ENCODE assay signal across 19 mouse cellular contexts in the genomic region with DNA sequence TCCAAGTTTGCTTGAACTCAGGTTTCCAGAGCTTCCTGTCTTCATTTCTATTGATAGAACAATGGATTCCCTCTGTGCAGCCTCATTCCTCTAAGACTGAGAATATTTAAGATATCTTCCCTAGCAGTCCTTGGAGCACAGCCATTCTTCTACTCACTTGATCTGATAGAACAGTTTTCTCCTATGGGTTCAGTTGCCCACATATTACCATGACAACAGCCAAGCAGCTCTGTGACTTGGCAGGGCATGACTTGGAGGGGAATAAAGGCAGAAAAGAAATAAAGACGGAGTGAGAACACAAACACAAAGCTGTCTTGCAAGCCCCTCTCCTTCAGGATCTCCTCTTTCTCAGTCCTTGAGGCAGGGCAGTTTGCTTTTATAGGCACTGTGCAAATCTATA.
DNase-seq lines count a peak whose midpoint lies in the region; ATAC-seq and TF ChIP-seq lines count a peak whose summit lies in the region.
"Had no signal": no experiment of that assay in that cellular context is flagged by ENCODE, and none has a peak within 500 bp of the region (broad histone marks: within the 10 kb centered on the region; RNA-seq: fewer than 3 reads in every experiment).

No protein-coding gene starts in this region.

- no peaks in the 10 kb centered on the region for H3K9me3 ChIP-seq in forebrain, embryonic 15.5 days
- no peaks in the 10 kb centered on the region for H3K9me3 ChIP-seq in forebrain, embryonic 12.5 days
- H3K9me3 ChIP-seq in hindbrain, postnatal 0 days (ENCODE audit: low read length) = no peaks in the 10 kb centered on the region
- no peaks in the 10 kb centered on the region for H3K9me3 ChIP-seq in heart, embryonic 12.5 days (replicated peaks)
- H3K9me3 ChIP-seq: heart, embryonic 13.5 days had no signal

- no peak for TF ChIP-seq CTCF in hindbrain, postnatal 0 days (IDR thresholded peaks at IDR 0.05; ENCODE audit: low read depth)

- H3K4me1 ChIP-seq in forebrain, embryonic 15.5 days = peaks cover 8% of the 10 kb centered on the region; the same call in 1 of the 2 replicates
- no peaks in the 10 kb centered on the region for H3K4me1 ChIP-seq in forebrain, embryonic 12.5 days
- H3K4me1 ChIP-seq in hindbrain, postnatal 0 days (ENCODE audit: insufficient read depth, low read length) = no peaks in the 10 kb centered on the region; the same call in 1 of the 2 replicates
- no peaks in the 10 kb centered on the region for H3K4me1 ChIP-seq in heart, embryonic 12.5 days (replicated peaks)
- H3K4me1 ChIP-seq: heart, embryonic 13.5 days had no signal

- no peak overlapping the region for H3K27ac ChIP-seq in forebrain, embryonic 15.5 days (replicated peaks)
- H3K27ac ChIP-seq in forebrain, embryonic 12.5 days = no peak overlapping the region
- peak overlapping the region; percentile 54; the same call in 1 of the 2 replicates for H3K27ac ChIP-seq in hindbrain, postnatal 0 days
- no peak overlapping the region for H3K27ac ChIP-seq in heart, embryonic 12.5 days (ENCODE audit: poor library complexity, severe bottlenecking)
- H3K27ac ChIP-seq: gastrocnemius, adult 2 months; heart, embryonic 13.5 days; kidney, postnatal 0 days; stomach, postnatal 0 days had no signal

- no peaks in the 10 kb centered on the region for H3K36me3 ChIP-seq in forebrain, embryonic 15.5 days
- H3K36me3 ChIP-seq in forebrain, embryonic 12.5 days (replicated peaks) = no peaks in the 10 kb centered on the region
- H3K36me3 ChIP-seq in hindbrain, postnatal 0 days (ENCODE audit: insufficient read depth, low read length) = no peaks in the 10 kb centered on the region
- no peaks in the 10 kb centered on the region for H3K36me3 ChIP-seq in heart, embryonic 12.5 days
- H3K36me3 ChIP-seq: heart, embryonic 13.5 days had no signal

- DNase-seq in left cerebral cortex, adult 18-20 months (ENCODE audit: low spot score in 2 of 2) = peak; percentile 2 to 3
- DNase-seq in left cerebral cortex, adult 8-10 months (ENCODE audit: low spot score in 2 of 2) = no peak
- DNase-seq in right cerebral cortex, adult 18-20 months = peak; percentile 34
- DNase-seq in right cerebral cortex, postnatal 25 days = no peak
- DNase-seq in hindbrain, postnatal 0 days (ENCODE audit: low spot score) = peak; percentile 74
- DNase-seq: adrenal gland, postnatal 36 days; cerebellum, postnatal 14 days; embryo, embryonic 11 days; gastrocnemius, adult 2 months; heart, postnatal 36 days; kidney, adult 11 months; lung, adult 18-20 months; lung, postnatal 36 days had no signal

- H3K4me2 ChIP-seq in forebrain, embryonic 15.5 days (replicated peaks) = no peak overlapping the region
- no peak overlapping the region for H3K4me2 ChIP-seq in forebrain, embryonic 12.5 days
- H3K4me2 ChIP-seq in hindbrain, postnatal 0 days (ENCODE audit: low read depth, low read length) = no peak overlapping the region
- no peak overlapping the region for H3K4me2 ChIP-seq in heart, embryonic 12.5 days
- H3K4me2 ChIP-seq: heart, embryonic 13.5 days had no signal

- WGBS in forebrain, embryonic 15.5 days = 9% methylated on average over 1 of the region's 1 CpGs
- 24% methylated on average over 1 of the region's 1 CpGs for WGBS in forebrain, embryonic 12.5 days
- WGBS in hindbrain, postnatal 0 days = 9% methylated on average over 1 of the region's 1 CpGs
- WGBS in heart, embryonic 12.5 days = 68% methylated on average over 1 of the region's 1 CpGs

- no peaks in the 10 kb centered on the region for H3K27me3 ChIP-seq in forebrain, embryonic 15.5 days
- H3K27me3 ChIP-seq in forebrain, embryonic 12.5 days = no peaks in the 10 kb centered on the region
- H3K27me3 ChIP-seq in hindbrain, postnatal 0 days (ENCODE audit: insufficient read depth, low read length) = no peaks in the 10 kb centered on the region
- H3K27me3 ChIP-seq in heart, embryonic 12.5 days (replicated peaks) = no peaks in the 10 kb centered on the region
- H3K27me3 ChIP-seq: heart, embryonic 13.5 days had no signal

- H3K4me3 ChIP-seq in forebrain, embryonic 15.5 days = no peak overlapping the region
- H3K4me3 ChIP-seq in forebrain, embryonic 12.5 days (replicated peaks) = no peak overlapping the region
- H3K4me3 ChIP-seq in hindbrain, postnatal 0 days (ENCODE audit: low read length) = no peak overlapping the region
- no peak overlapping the region for H3K4me3 ChIP-seq in heart, embryonic 12.5 days
- H3K4me3 ChIP-seq: gastrocnemius, adult 2 months; heart, embryonic 13.5 days had no signal

- peak; percentile 55; the same call in 1 of the 2 replicates for ATAC-seq in forebrain, embryonic 15.5 days (replicated peaks)
- ATAC-seq in forebrain, embryonic 12.5 days (ENCODE audit: low FRiP score) = no peak
- ATAC-seq in hindbrain, postnatal 0 days = peak; percentile 83
- no peak for ATAC-seq in heart, embryonic 12.5 days (ENCODE audit: insufficient number of reproducible peaks, low FRiP score)

- H3K9ac ChIP-seq in forebrain, embryonic 15.5 days (replicated peaks) = no peak overlapping the region
- no peak overlapping the region for H3K9ac ChIP-seq in forebrain, embryonic 12.5 days
- H3K9ac ChIP-seq in hindbrain, postnatal 0 days (replicated peaks; ENCODE audit: low read length) = no peak overlapping the region
- H3K9ac ChIP-seq in heart, embryonic 12.5 days = no peak overlapping the region
- H3K9ac ChIP-seq: heart, embryonic 13.5 days had no signal

Comparison
In these comparisons a context has a peak if more than half of its experiments do, and no peak if none do; other contexts are left out.
1. ATAC-seq: peak in forebrain, embryonic 15.5 days (single experiment) and hindbrain, postnatal 0 days (single experiment); none in forebrain, embryonic 12.5 days (single experiment) and heart, embryonic 12.5 days (single experiment).
2. DNase-seq: peak in left cerebral cortex, adult 18-20 months (2 of 2), right cerebral cortex, adult 18-20 months (single experiment) and hindbrain, postnatal 0 days (single experiment); none in left cerebral cortex, adult 8-10 months (0 of 2) and right cerebral cortex, postnatal 25 days (single experiment).